4 mouse cellular contexts compared by ENCODE assay signal in genomic region chr1:23971159-23971558, GRCm38 (mm10). TPM values are rescaled to one million over a fixed set of nuclear protein-coding genes. Genes with fewer than 3 reads are reported as not detected.
DNase-seq lines count a peak whose midpoint lies in the region; TF ChIP-seq lines count a peak whose summit lies in the region.
"Not testable (repeated sequence)": the region's sequence is repeated elsewhere in the genome, so short reads cannot be mapped to it uniquely, and the experiment has no call there.

No protein-coding gene starts in this region.

- DNase-seq in ES-CJ7 (ENCODE audit: low read depth, low spot score) (peak; percentile 54), R1 (ENCODE audit: low read depth, low spot score) (peak; percentile 61), ZHBTc4 (ENCODE audit: low read depth, low spot score) (peak; percentile 55)

- H3K4me3 ChIP-seq in ES-Bruce4 (ENCODE audit: low read depth, low read length): not testable (repeated sequence)

- H3K9me3 ChIP-seq in ES-Bruce4 (replicated peaks; ENCODE audit: control insufficient read depth, insufficient read depth, low read length, poor library complexity, severe bottlenecking): not testable (repeated sequence)

- not testable (repeated sequence) for H3K9ac ChIP-seq in ES-Bruce4 (ENCODE audit: low read depth, poor library complexity, severe bottlenecking)

- peak overlapping the region; percentile 42; the same call in 1 of the 2 replicates for H3K27ac ChIP-seq in ES-Bruce4 (ENCODE audit: insufficient read depth, low read length)

- not testable (repeated sequence) for TF ChIP-seq EP300 in ES-Bruce4 (IDR thresholded peaks at IDR 0.05; ENCODE audit: insufficient read depth, low read depth, low read length)

- TF ChIP-seq CTCF in ES-Bruce4 (IDR thresholded peaks at IDR 0.05; ENCODE audit: low read depth, low read length): not testable (repeated sequence)

- H3K4me1 ChIP-seq in ES-Bruce4 (ENCODE audit: control insufficient read depth, insufficient read depth, low read length): peaks cover 10% of the 10 kb centered on the region

- H3K27me3 ChIP-seq in ES-Bruce4 (ENCODE audit: control insufficient read depth, insufficient read depth, low read length, poor library complexity, severe bottlenecking): not testable (repeated sequence)

- not testable (repeated sequence) for H3K36me3 ChIP-seq in ES-Bruce4 (ENCODE audit: control insufficient read depth, insufficient read depth, low read length, poor library complexity, severe bottlenecking)

- TF ChIP-seq POLR2A in ES-Bruce4 (IDR thresholded peaks at IDR 0.05; ENCODE audit: insufficient read depth, low read length): not testable (repeated sequence)

RNA-seq across cellular contexts. Expression of gene Sdhaf4, which starts 34.3 kb away (rescaled TPM):
- 23.1 and 28.2 TPM in 2 replicates for polyA plus RNA-seq in ES-Bruce4 (2011; ENCODE audit: insufficient read depth, insufficient read length, low read depth, missing spikeins)

RNA-seq across cellular contexts. Expression of gene Smap1, which starts 49.0 kb away (rescaled TPM):
- 75.1 and 81.4 TPM in 2 replicates for polyA plus RNA-seq in ES-Bruce4 (2011; ENCODE audit: insufficient read depth, insufficient read length, low read depth, missing spikeins)
